Mouse (Mus musculus): ENCODE measurements around the gene Chst13.

Chst13 gene

GRCm38 (mm10) chr6:90320429-90320828, 4.6 kb downstream of the Chst13 start:
- intact Hi-C loops (cut with DNase I): loop anchor here (10.0 kb wide), 1 partner anchor 636 kb away; no protein-coding TSS in a partner anchor

GRCm38 (mm10) chr6:90319475-90320191, 5.4 kb downstream of the Chst13 start:
- intact Hi-C loops (cut with DNase I): loop anchor here (10.0 kb wide), 1 partner anchor 635 kb away; no protein-coding TSS in a partner anchor

GRCm38 (mm10) chr6:90319019-90319418, 6.0 kb downstream of the Chst13 start:
- intact Hi-C loops (cut with DNase I): no loop called here

- intact Hi-C loops (cut with DNase I): no loop called here
Observed at GRCm38 (mm10) chr6:90317510-90318258, 7.3 kb downstream of the Chst13 start.

GRCm38 (mm10) chr6:90315961-90316360, 9.0 kb downstream of the Chst13 start:
- intact Hi-C loops (cut with DNase I): no loop called here

- intact Hi-C loops (cut with DNase I): no loop called here
Observed at GRCm38 (mm10) chr6:90308839-90309778, 15.9 kb downstream of the Chst13 start.

GRCm38 (mm10) chr6:90306315-90306975, 18.5 kb downstream of the Chst13 start:
- intact Hi-C loops (cut with DNase I): no loop called here

GRCm38 (mm10) chr6:90300919-90301318, 24.1 kb downstream of the Chst13 start, which contains the start of gene BC048671:
TSS of gene BC048671 (plus strand) at chr6:90301219.
- intact Hi-C loops (cut with DNase I): no loop called here

- intact Hi-C loops (cut with DNase I): loop anchor here (10.0 kb wide), 1 partner anchor 603 kb away; no protein-coding TSS in a partner anchor
Observed at GRCm38 (mm10) chr6:90288265-90288664, 36.7 kb downstream of the Chst13 start.
